Mouse (Mus musculus): Measurements from ENCODE around the gene Vmn1r214. TPM values are rescaled to one million over a fixed set of nuclear protein-coding genes. Genes with fewer than 3 reads are reported as not detected.

Gene Vmn1r214
- total RNA-seq, 1 experiment = not detected

GRCm38 (mm10) chr13:23018158-23018557 is 12.1 kb upstream of the Vmn1r214 start:
- no peak overlapping the region for H3K4me3 ChIP-seq (ENCODE audit: insufficient read depth in 1 of 2, low read depth in 1 of 2, low read length in 2 of 2, poor library complexity in 1 of 2, severe bottlenecking in 1 of 2)
- no peak for DNase-seq (ENCODE audit: low read depth, low spot score)
- in situ Hi-C loops (cut with MboI; ENCODE audit: low sequenced_read_pairs in 2 of 2, unreplicated experiment in 2 of 2) = no loop called here

GRCm38 (mm10) chr13:23024812-23025211 is 5.4 kb upstream of the Vmn1r214 start:
- DNase-seq (ENCODE audit: low read depth, low spot score) = peak; percentile 44
- peaks cover 5% of the 10 kb centered on the region for H3K9me3 ChIP-seq (ENCODE audit: control insufficient read depth, insufficient read depth, low read depth, low read length)
- in situ Hi-C loops (cut with MboI; ENCODE audit: low sequenced_read_pairs in 2 of 2, unreplicated experiment in 2 of 2) = no loop called here
- no peak overlapping the region for H3K9ac ChIP-seq (ENCODE audit: insufficient read depth, low read depth, low read length, poor library complexity, severe bottlenecking)
- TF ChIP-seq MAFK (IDR thresholded peaks at IDR 0.05; ENCODE audit: insufficient read depth, low read depth, low read length) = no peak
- TF ChIP-seq CHD2 (IDR thresholded peaks at IDR 0.05; ENCODE audit: low read depth, low read length) = no peak; the same call in 1 of the 2 replicates
- TF ChIP-seq ZC3H11A (IDR thresholded peaks at IDR 0.05; ENCODE audit: borderline replicate concordance, low read depth, low read length) = no peak
- TF ChIP-seq ZNF384 (IDR thresholded peaks at IDR 0.05; ENCODE audit: low read depth, low read length) = no peak
- TF ChIP-seq HCFC1 (IDR thresholded peaks at IDR 0.05; ENCODE audit: borderline replicate concordance, insufficient read depth, low read length) = no peak
- H3K4me3 ChIP-seq (ENCODE audit: insufficient read depth in 1 of 2, low read depth in 1 of 2, low read length in 2 of 2, poor library complexity in 1 of 2, severe bottlenecking in 1 of 2) = no peak overlapping the region
- 0 out of 4 replicates have a peak, but pooled peaks cover 0 to 3% of the 10 kb centered on the region in 2 experiments for H3K4me1 ChIP-seq (ENCODE audit: control insufficient read depth in 2 of 2, insufficient read depth in 2 of 2, low read length in 2 of 2, poor library complexity in 1 of 2)
- peak overlapping the region; percentile 81; the same call in 1 of the 2 replicates for H3K27ac ChIP-seq (ENCODE audit: insufficient read depth, low read depth, low read length, poor library complexity, severe bottlenecking)
- no peaks in the 10 kb centered on the region; the same call in 1 of the 2 replicates for H3K36me3 ChIP-seq (ENCODE audit: control insufficient read depth, insufficient read depth, low read length, poor library complexity, severe bottlenecking)

More at GRCm38 (mm10) chr13:23018158-23018557, 12.1 kb upstream of the Vmn1r214 start:
- no peaks in the 10 kb centered on the region for H3K4me1 ChIP-seq (ENCODE audit: control insufficient read depth in 2 of 2, insufficient read depth in 2 of 2, low read length in 2 of 2, poor library complexity in 1 of 2)
- TF ChIP-seq MAFK (IDR thresholded peaks at IDR 0.05; ENCODE audit: insufficient read depth, low read depth, low read length) (no peak), ZC3H11A (IDR thresholded peaks at IDR 0.05; ENCODE audit: borderline replicate concordance, low read depth, low read length) (no peak), CHD2 (IDR thresholded peaks at IDR 0.05; ENCODE audit: low read depth, low read length) (no peak), HCFC1 (IDR thresholded peaks at IDR 0.05; ENCODE audit: borderline replicate concordance, insufficient read depth, low read length) (no peak)
- no peak overlapping the region for H3K27ac ChIP-seq (ENCODE audit: insufficient read depth, low read depth, low read length, poor library complexity, severe bottlenecking)
- H3K9me3 ChIP-seq (ENCODE audit: control insufficient read depth, insufficient read depth, low read depth, low read length) = no peaks in the 10 kb centered on the region
- H3K36me3 ChIP-seq (ENCODE audit: control insufficient read depth, insufficient read depth, low read length, poor library complexity, severe bottlenecking) = no peaks in the 10 kb centered on the region
- H3K9ac ChIP-seq (ENCODE audit: insufficient read depth, low read depth, low read length, poor library complexity, severe bottlenecking) = no peak overlapping the region

- H3K9me3 ChIP-seq (ENCODE audit: control insufficient read depth, insufficient read depth, low read depth, low read length) = no peaks in the 10 kb centered on the region
- no peaks in the 10 kb centered on the region for H3K4me1 ChIP-seq (ENCODE audit: control insufficient read depth in 2 of 2, insufficient read depth in 2 of 2, low read length in 2 of 2, poor library complexity in 1 of 2)
- H3K4me3 ChIP-seq (ENCODE audit: insufficient read depth in 1 of 2, low read depth in 1 of 2, low read length in 2 of 2, poor library complexity in 1 of 2, severe bottlenecking in 1 of 2) = no peak overlapping the region
- TF ChIP-seq ZC3H11A (IDR thresholded peaks at IDR 0.05; ENCODE audit: borderline replicate concordance, low read depth, low read length) = 0 out of 2 replicates have a peak, but pooled peaks have one; percentile 23
- no peak for TF ChIP-seq MAFK (IDR thresholded peaks at IDR 0.05; ENCODE audit: insufficient read depth, low read depth, low read length)
- no peaks in the 10 kb centered on the region for H3K36me3 ChIP-seq (ENCODE audit: control insufficient read depth, insufficient read depth, low read length, poor library complexity, severe bottlenecking)
- DNase-seq (ENCODE audit: low read depth, low spot score) = no peak
- H3K9ac ChIP-seq (ENCODE audit: insufficient read depth, low read depth, low read length, poor library complexity, severe bottlenecking) = no peak overlapping the region
- in situ Hi-C loops (cut with MboI; ENCODE audit: low sequenced_read_pairs in 2 of 2, unreplicated experiment in 2 of 2) = no loop called here
- no peak overlapping the region for H3K27ac ChIP-seq (ENCODE audit: insufficient read depth, low read depth, low read length, poor library complexity, severe bottlenecking)
Measured at GRCm38 (mm10) chr13:23057778-23058177, 27.6 kb downstream of the Vmn1r214 start.

- TF ChIP-seq ZNF384 (IDR thresholded peaks at IDR 0.05; ENCODE audit: low read depth, low read length) (no peak), MAFK (IDR thresholded peaks at IDR 0.05; ENCODE audit: insufficient read depth, low read depth, low read length) (no peak), HCFC1 (IDR thresholded peaks at IDR 0.05; ENCODE audit: borderline replicate concordance, insufficient read depth, low read length) (no peak), CHD2 (IDR thresholded peaks at IDR 0.05; ENCODE audit: low read depth, low read length) (no peak), ZC3H11A (IDR thresholded peaks at IDR 0.05; ENCODE audit: borderline replicate concordance, low read depth, low read length) (no peak)
- H3K4me1 ChIP-seq (ENCODE audit: control insufficient read depth in 2 of 2, insufficient read depth in 2 of 2, low read length in 2 of 2, poor library complexity in 1 of 2) = no peaks in the 10 kb centered on the region
- no peak for DNase-seq (ENCODE audit: low read depth, low spot score)
- H3K4me3 ChIP-seq (ENCODE audit: insufficient read depth in 1 of 2, low read depth in 1 of 2, low read length in 2 of 2, poor library complexity in 1 of 2, severe bottlenecking in 1 of 2) = no peak within 1 kb of the TSS
- no peaks in the 10 kb centered on the region for H3K9me3 ChIP-seq (ENCODE audit: control insufficient read depth, insufficient read depth, low read depth, low read length)
- H3K27ac ChIP-seq (ENCODE audit: insufficient read depth, low read depth, low read length, poor library complexity, severe bottlenecking) = no peak within 1 kb of the TSS
- in situ Hi-C loops (cut with MboI; ENCODE audit: low sequenced_read_pairs in 2 of 2, unreplicated experiment in 2 of 2) = no loop called here
- no peak within 1 kb of the TSS for H3K9ac ChIP-seq (ENCODE audit: insufficient read depth, low read depth, low read length, poor library complexity, severe bottlenecking)
- no peaks in the 10 kb centered on the region for H3K36me3 ChIP-seq (ENCODE audit: control insufficient read depth, insufficient read depth, low read length, poor library complexity, severe bottlenecking)
Measured at GRCm38 (mm10) chr13:23067725-23068124, 37.5 kb downstream of the Vmn1r214 start, which contains the start of gene Vmn1r215. Gene Vmn1r215, plus strand, starts transcription at chr13:23068025.

GRCm38 (mm10) chr13:23069312-23069711 is 39.1 kb downstream of the Vmn1r214 start:
- DNase-seq (ENCODE audit: low read depth, low spot score) = no peak
- in situ Hi-C loops (cut with MboI; ENCODE audit: low sequenced_read_pairs in 2 of 2, unreplicated experiment in 2 of 2) = no loop called here
- Histone ChIP-seq H3K27ac (ENCODE audit: insufficient read depth, low read depth, low read length, poor library complexity, severe bottlenecking) (no peak overlapping the region), H3K4me3 (ENCODE audit: insufficient read depth in 1 of 2, low read depth in 1 of 2, low read length in 2 of 2, poor library complexity in 1 of 2, severe bottlenecking in 1 of 2) (no peak overlapping the region), H3K36me3 (ENCODE audit: control insufficient read depth, insufficient read depth, low read length, poor library complexity, severe bottlenecking) (no peaks in the 10 kb centered on the region), H3K4me1 (ENCODE audit: control insufficient read depth in 2 of 2, insufficient read depth in 2 of 2, low read length in 2 of 2, poor library complexity in 1 of 2) (no peaks in the 10 kb centered on the region), H3K9me3 (ENCODE audit: control insufficient read depth, insufficient read depth, low read depth, low read length) (no peaks in the 10 kb centered on the region), H3K9ac (ENCODE audit: insufficient read depth, low read depth, low read length, poor library complexity, severe bottlenecking) (no peak overlapping the region)
- TF ChIP-seq ZC3H11A (IDR thresholded peaks at IDR 0.05; ENCODE audit: borderline replicate concordance, low read depth, low read length) (no peak), HCFC1 (IDR thresholded peaks at IDR 0.05; ENCODE audit: borderline replicate concordance, insufficient read depth, low read length) (no peak), CHD2 (IDR thresholded peaks at IDR 0.05; ENCODE audit: low read depth, low read length) (no peak), MAFK (IDR thresholded peaks at IDR 0.05; ENCODE audit: insufficient read depth, low read depth, low read length) (no peak), ZNF384 (IDR thresholded peaks at IDR 0.05; ENCODE audit: low read depth, low read length) (no peak)

Other genes starting within 250 kb of the Vmn1r214 start
- gene Vmn1r209, start 220.7 kb upstream of the Vmn1r214 start, total RNA-seq (2012; rRNA removed) = not detected in 2 replicates
- gene Vmn1r210, start 199.1 kb upstream of the Vmn1r214 start, total RNA-seq (2012; rRNA removed) = 0.09 and 0.11 TPM in 2 replicates
- not detected in 2 replicates for gene Vmn1r211, start 172.9 kb upstream of the Vmn1r214 start, total RNA-seq (2012; rRNA removed)
- not detected in 2 replicates for gene Vmn1r212, start 146.2 kb upstream of the Vmn1r214 start, total RNA-seq (2012; rRNA removed)
- not detected in 2 replicates for gene Vmn1r213, start 22.8 kb upstream of the Vmn1r214 start, total RNA-seq (2012; rRNA removed)
- not detected in 2 replicates for gene Vmn1r215, start 37.6 kb downstream of the Vmn1r214 start, total RNA-seq (2012; rRNA removed)
- gene Vmn1r217, start 87.8 kb downstream of the Vmn1r214 start, total RNA-seq (2012; rRNA removed) = not detected in 2 replicates
- gene Vmn1r218, start 102.7 kb downstream of the Vmn1r214 start, total RNA-seq (2012; rRNA removed) = not detected in 2 replicates
- gene Vmn1r219, start 128.9 kb downstream of the Vmn1r214 start, total RNA-seq (2012; rRNA removed) = 0.04 and 0.11 TPM in 2 replicates
- gene Vmn1r220, start 157.6 kb downstream of the Vmn1r214 start, total RNA-seq (2012; rRNA removed) = not detected in 2 replicates
- not detected in 2 replicates for gene Vmn1r221, start 183.7 kb downstream of the Vmn1r214 start, total RNA-seq (2012; rRNA removed)
- gene Vmn1r222, start 205.5 kb downstream of the Vmn1r214 start, total RNA-seq (2012; rRNA removed) = not detected in 2 replicates
- not detected in 2 replicates for gene Vmn1r223, start 216.7 kb downstream of the Vmn1r214 start, total RNA-seq (2012; rRNA removed)

Data from ES-E14 (cell line).